Mouse (Mus musculus) lung, adult 2 months (tissue): Measurements from ENCODE around the gene Gm10024. TPM values are rescaled to one million over a fixed set of nuclear protein-coding genes. Genes with fewer than 3 reads are reported as not detected.
"Not testable (repeated sequence)": the region's sequence is repeated elsewhere in the genome, so short reads cannot be mapped to it uniquely, and the experiment has no call there.

Source experiments
- DNase-seq: peaks from one replicate; pipeline ENCODE4 v3.0.0; 2022
- H3K4me1 ChIP-seq: fragments of 200-500 bp; 2 replicates; pipeline ENCODE4 v1.6.1; 2011; ENCODE audit warnings: low read length; ENCODE audit not compliant: control insufficient read depth, insufficient read depth
- H3K4me3 ChIP-seq: fragments of 200-500 bp; replicated peaks from 2 replicates; pipeline ENCODE3; 2011; ENCODE audit warnings: low read depth, mild to moderate bottlenecking, control low read depth, low read length; ENCODE audit errors: extremely low read depth
- CTCF ChIP-seq: fragments of 200-500 bp; IDR thresholded peaks from 2 replicates; pipeline ENCODE4 v1.5.1; 2011; ENCODE audit warnings: mild to moderate bottlenecking, low read length, control low read depth; ENCODE audit not compliant: insufficient read depth
- POLR2A ChIP-seq: fragments of 200-500 bp; IDR thresholded peaks from 2 replicates; pipeline ENCODE4 v1.6.1; 2011; ENCODE audit warnings: low read depth, mild to moderate bottlenecking, control low read depth, low read length, borderline replicate concordance; ENCODE audit errors: extremely low read depth
- WGBS: fragments of 180-500 bp; shearing (Covaris S2); methylation state at CpG from one replicate; pipeline ENCODE4 v1.1.7; 2018; 5-methylcytosine and 5-hydroxymethylcytosine counted together
- polyA plus RNA-seq: library from polyadenylated mRNA; depleted of rRNA; stranded (reverse); fragments of >200 nt; gene quantifications from 2 replicates; pipeline ENCODE4 v1.2.3, GENCODE M21; 2012; rRNA removed

Gm10024 gene
- polyA plus RNA-seq, 1 experiment, result not detected

DNA sequence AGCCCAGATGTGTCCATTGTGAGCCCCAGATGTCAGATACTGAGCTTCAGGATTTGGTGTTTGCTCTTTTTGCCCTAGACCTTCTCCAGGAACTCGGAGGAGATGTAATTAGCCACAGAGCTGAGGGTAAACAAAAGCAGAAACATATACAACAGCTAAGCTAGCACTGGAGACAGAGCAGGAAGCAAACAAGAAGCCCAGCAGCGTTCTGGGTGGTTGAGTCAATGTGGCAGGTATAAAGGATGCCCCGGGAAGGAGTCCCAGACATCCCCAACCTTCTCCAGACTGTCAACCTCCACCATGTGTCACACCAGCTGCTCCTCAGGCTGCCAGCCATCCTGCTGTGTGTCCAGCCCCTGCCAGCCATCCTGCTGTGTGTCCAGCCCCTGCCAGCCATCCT, 14.9 kb downstream of the Gm10024 start, which contains the start of gene Gm10100:
Gm10100 (plus strand) TSS at position 301 of the 400 bp plus-strand sequence.
- Histone ChIP-seq H3K4me1 (no peaks in the 10 kb centered on the region), H3K4me3 (no peak within 1 kb of the TSS)
- no peak for DNase-seq
- WGBS, result 18% methylated on average over 3 of the region's 3 CpGs
- no peak for TF ChIP-seq POLR2A
- TF ChIP-seq CTCF, result no peak

DNA sequence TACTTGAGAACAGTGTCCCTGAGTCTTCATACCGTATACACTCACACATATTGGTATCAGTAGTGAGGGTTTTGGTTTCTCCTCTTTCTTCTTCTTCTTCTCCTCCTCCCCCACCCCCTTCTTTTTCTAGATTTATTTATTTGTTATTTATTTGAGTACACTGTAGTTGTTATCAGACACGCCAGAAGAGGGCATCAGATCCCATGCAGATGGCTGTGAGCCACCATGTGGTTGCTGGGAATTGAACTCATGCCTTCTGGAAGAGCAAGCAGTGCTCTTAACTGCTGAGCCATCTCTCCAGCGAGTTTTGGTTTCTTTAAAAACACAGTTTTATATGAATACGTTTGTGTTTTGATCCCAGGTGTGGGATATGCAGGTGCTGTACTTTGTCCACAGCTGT, 17.0 kb downstream of the Gm10024 start:
- WGBS, result 61% methylated on average over 4 of the region's 4 CpGs
- no peak for DNase-seq
- H3K4me1 ChIP-seq, result no peaks in the 10 kb centered on the region
- TF ChIP-seq CTCF, result no peak
- TF ChIP-seq POLR2A, result no peak
- no peak overlapping the region for H3K4me3 ChIP-seq

DNA sequence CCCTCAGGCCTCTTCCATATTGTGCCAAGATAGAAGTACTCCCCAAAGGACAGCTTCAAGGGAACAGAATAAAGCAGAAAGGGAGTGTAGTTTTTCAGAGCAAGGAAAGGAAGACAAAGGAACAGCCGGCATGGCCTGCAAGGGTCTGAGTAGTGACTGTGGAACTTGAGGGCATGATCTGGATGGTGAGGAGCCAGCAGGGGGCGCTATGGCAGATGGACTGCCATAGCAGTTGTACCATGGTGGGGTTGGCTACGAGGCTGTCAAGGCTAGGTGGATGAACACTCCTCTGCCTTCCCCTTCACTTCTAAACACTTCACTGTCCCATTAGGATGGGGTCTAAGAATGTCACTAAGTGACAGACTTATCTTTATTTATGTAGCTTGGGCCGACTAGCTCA, 18.0 kb downstream of the Gm10024 start:
- no peak overlapping the region for H3K4me3 ChIP-seq
- TF ChIP-seq CTCF (peak; percentile 37), POLR2A (no peak)
- H3K4me1 ChIP-seq, result no peaks in the 10 kb centered on the region
- 46% methylated on average over 4 of the region's 4 CpGs for WGBS
- DNase-seq, result no peak

DNA sequence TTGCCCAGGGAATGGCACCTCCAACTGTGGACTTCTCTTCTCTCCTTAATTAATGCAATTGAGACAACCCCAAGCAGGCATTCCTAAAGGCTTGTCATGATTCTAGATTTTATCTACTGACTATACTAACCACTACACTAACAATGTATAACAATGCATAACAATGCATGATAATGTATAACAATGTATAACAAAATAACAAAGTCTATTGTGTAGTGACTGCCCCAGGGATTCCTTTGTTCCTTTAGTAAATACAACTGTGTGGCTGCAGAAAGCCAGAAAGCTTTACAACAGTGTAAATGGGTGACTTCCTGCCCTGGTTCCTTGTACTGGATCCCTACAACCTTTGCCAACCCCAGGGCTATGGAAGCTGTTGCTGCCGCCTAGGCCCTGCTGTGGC, 24.7 kb downstream of the Gm10024 start:
- Histone ChIP-seq H3K4me3 (no peak overlapping the region), H3K4me1 (no peaks in the 10 kb centered on the region)
- DNase-seq, result no peak
- WGBS, result 88% methylated on average over 1 of the region's 1 CpGs
- TF ChIP-seq POLR2A (no peak), CTCF (no peak)

DNA sequence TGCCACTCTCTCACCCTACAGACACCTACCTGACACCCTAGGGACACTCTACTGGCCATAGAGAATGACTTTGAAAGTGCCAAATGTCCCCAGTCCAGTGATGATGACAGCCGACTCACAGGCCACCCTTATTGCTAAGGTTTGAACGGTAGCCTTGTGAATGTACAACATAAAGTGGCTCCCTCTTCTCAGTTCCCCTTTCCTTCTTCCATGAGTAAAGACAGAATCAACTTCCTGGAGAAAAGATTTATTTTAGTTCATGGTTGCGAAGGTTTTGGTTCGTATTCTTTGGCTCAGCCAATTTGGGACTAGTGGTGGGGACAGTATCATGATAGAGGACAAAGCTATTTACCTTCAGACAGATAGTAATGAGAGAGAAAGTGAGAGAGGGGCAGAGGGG, 27.7 kb downstream of the Gm10024 start:
- no peak for TF ChIP-seq CTCF
- no peak for TF ChIP-seq POLR2A
- no peak for DNase-seq
- no peaks in the 10 kb centered on the region for H3K4me1 ChIP-seq
- no peak overlapping the region for H3K4me3 ChIP-seq
- 77% methylated on average over 4 of the region's 4 CpGs for WGBS

DNA sequence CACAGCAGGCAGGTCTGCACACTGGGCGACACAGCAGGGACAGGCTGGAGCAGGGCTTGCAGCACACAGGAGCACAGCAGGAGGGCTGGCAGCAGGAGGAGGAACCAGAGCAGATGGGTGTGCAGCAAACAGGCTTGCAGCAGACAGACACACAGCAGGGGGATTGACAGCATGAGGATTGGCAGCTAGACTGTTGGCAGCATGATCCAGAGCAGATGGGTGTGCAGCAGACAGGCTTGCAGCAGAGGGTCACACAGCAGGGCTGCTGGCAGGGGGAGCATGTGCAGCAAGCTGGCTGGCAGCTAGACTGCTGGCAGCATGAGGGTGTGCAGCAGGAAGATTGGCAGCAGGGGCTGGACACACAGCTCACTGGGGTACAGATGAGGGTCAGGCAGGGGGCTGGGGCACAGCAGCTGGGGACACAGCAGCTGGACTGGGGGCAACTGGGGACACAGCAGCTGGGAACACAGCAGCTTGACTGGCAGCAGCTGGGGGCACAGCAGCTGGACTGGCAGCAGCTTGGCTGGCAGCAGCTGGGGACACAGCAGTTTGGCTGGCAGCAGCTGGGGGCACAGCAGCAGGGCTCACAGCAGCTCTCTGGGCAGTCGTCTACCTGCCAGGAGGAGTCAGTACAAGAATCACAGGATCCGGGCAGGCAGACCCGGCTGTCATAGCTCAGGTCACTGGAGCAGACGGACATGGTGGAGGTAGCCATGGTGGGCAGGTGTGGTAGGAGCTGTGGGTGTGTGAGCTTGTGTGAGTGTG, 30.8 kb downstream of the Gm10024 start, which contains the start of gene Gm18596:
Gm18596 (minus strand) TSS at position 715 of the 765 bp plus-strand sequence.
- not testable (repeated sequence) for H3K4me3 ChIP-seq, H3K4me1 ChIP-seq, DNase-seq
- 56% methylated on average over 5 of the region's 5 CpGs for WGBS

DNA sequence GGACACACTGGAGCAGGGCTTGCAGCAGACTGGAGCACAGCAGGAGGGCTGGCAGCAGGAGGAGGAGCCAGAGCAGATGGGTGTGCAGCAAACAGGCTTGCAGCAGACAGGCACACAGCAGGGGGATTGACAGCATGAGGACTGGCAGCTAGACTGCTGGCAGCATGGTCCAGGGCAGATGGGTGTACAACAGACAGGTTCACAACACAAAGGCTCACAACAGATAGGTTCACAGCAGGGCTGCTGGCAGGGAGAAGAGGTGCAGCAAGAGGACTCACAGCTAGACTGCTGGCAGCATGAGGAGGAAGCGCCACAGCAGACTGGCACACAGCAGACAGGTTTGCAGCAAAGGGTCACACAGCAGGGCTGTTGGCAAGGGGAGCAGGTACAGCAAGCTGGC, 39.4 kb downstream of the Gm10024 start:
- WGBS, result 80% methylated on average over 1 of the region's 1 CpGs
- not testable (repeated sequence) for DNase-seq, H3K4me3 ChIP-seq, H3K4me1 ChIP-seq

DNA sequence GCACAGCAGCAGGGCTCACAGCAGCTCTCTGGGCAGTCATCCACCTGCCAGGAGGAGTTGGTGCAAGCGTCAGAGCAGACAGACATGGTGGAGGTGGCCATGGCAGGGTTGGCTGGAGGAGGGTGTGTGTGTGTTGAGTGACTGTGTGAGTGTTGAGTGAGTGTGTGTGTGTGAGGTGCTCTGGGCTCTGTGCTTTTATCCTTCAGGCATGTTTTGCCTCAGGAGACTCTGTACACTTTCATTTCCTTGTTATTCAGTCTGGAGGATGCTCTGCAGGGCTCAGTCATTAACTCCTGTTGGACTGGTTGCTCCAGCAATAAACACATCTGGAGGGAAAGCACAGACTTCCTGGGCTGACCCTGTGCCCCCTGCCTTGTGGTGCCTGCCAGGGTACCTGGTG, 40.0 kb downstream of the Gm10024 start, which contains the start of gene Gm9736:
Gm9736 (minus strand) TSS at position 101 of the 400 bp plus-strand sequence.
- 63% methylated on average over 1 of the region's 1 CpGs for WGBS

DNA sequence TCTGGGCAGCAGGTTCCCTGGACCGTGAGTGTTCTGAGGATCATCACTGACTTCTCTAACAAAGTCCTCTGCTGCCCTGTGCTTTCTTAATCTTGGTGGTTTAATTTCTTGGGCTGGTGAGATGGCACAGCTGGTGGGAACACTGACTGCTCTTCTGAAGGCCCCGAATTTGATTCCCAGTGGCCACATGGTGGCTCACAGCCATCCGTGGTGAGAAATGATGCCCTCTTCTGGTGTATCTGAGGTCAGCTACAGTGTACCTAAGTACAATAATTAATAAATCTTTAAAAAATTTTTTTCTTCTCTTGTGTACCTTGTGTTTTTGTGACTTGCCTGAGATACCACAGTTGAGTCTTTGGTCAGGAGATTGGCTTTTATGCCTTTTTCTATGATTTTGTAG, 41.1 kb downstream of the Gm10024 start:
- H3K4me1 ChIP-seq, DNase-seq, H3K4me3 ChIP-seq: not testable (repeated sequence)
- WGBS, result 44% methylated on average over 3 of the region's 3 CpGs

More for the DNA sequence above, 40.0 kb downstream of the Gm10024 start, which contains the start of gene Gm9736:
- not testable (repeated sequence) for H3K4me1 ChIP-seq, DNase-seq, H3K4me3 ChIP-seq

DNA sequence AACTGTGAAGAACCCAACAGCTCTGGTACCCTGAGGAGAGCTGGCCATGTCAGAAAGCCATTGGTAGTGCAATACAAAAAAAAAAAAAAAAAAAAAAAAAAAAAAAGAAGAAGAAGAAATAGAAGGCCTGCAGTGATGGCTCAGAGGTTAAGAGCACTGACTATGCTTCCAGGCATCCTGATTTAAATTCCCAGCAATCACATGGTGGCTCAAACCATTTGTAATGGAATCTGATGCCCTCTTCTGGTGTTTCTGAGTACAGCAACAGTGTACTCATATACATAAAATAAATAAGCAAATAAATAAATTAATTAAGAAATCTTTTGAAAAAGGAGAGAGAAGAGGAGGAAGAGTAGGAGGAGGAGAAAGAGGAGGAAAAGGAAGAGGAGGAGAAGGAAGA, 42.2 kb downstream of the Gm10024 start:
- Histone ChIP-seq H3K4me1 (no peaks in the 10 kb centered on the region), H3K4me3 (no peak overlapping the region)
- TF ChIP-seq POLR2A (no peak), CTCF (no peak)
- DNase-seq, result no peak

DNA sequence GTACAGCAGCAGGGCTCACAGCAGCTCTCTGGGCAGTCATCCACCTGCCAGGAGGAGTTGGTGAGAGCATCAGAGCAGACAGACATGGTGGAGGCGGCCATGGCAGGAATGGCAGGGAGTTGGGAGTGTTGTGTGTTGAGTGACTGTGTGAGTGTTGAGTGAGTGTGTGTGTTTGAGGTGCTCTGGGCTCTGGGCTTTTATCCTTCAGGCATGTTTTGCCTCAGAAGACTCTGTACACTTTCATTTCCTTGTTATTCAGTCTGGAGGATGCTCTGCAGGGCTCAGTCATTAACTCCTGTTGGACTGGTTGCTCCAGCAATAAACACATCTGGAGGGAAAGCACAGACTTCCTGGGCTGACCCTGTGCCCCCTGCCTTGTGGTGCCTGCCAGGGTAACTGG, 48.3 kb downstream of the Gm10024 start, which contains the start of gene Gm3233:
Gm3233 (minus strand) TSS at position 101 of the 400 bp plus-strand sequence.
- not testable (repeated sequence) for H3K4me3 ChIP-seq, DNase-seq, H3K4me1 ChIP-seq
- WGBS, result no CpG with 5 or more reads among the region's 1 CpGs

Other genes with a start within 250 kb of the Gm10024 start
- 24.6 and 24.7 TPM in 2 replicates for gene Fam207a, start 195.7 kb upstream of the Gm10024 start, polyA plus RNA-seq
- 69.9 and 91.7 TPM in 2 replicates for gene Itgb2, start 181.2 kb upstream of the Gm10024 start, polyA plus RNA-seq
- 199 and 223 TPM in 2 replicates for gene Pttg1ip, start 129.7 kb upstream of the Gm10024 start, polyA plus RNA-seq
- 201 and 261 TPM in 2 replicates for gene Sumo3, start 105.4 kb upstream of the Gm10024 start, polyA plus RNA-seq
- gene Gm49325, start 105.3 kb upstream of the Gm10024 start, polyA plus RNA-seq, result not detected in 2 replicates
- gene Ube2g2, start 89.2 kb upstream of the Gm10024 start, polyA plus RNA-seq, result 41.6 and 54.2 TPM in 2 replicates
- 0.06 and 0.43 TPM in 2 replicates for gene Tspear, start 24.9 kb upstream of the Gm10024 start, polyA plus RNA-seq
- not detected in 2 replicates for gene Gm19402, start 20.7 kb upstream of the Gm10024 start, polyA plus RNA-seq
- not detected in 2 replicates for gene Gm9508, start 14.2 kb upstream of the Gm10024 start, polyA plus RNA-seq
- gene Gm10272, start 4.8 kb upstream of the Gm10024 start, polyA plus RNA-seq, result not detected in 2 replicates
- gene Gm10142, start 4.3 kb downstream of the Gm10024 start, polyA plus RNA-seq, result 1.4 TPM in 1 of 2 replicates, not detected in the other
- 0.86 TPM in 1 of 2 replicates, not detected in the other for gene Krtap12-1, start 9.1 kb downstream of the Gm10024 start, polyA plus RNA-seq
- not detected in 2 replicates for gene Gm10100, start 15.0 kb downstream of the Gm10024 start, polyA plus RNA-seq
- gene Gm18596, start 31.2 kb downstream of the Gm10024 start, polyA plus RNA-seq, result not detected in 2 replicates
- gene Gm9736, start 39.9 kb downstream of the Gm10024 start, polyA plus RNA-seq, result not detected in 2 replicates
- not detected in 2 replicates for gene Gm3233, start 48.2 kb downstream of the Gm10024 start, polyA plus RNA-seq
- not detected in 2 replicates for gene Gm3238, start 59.9 kb downstream of the Gm10024 start, polyA plus RNA-seq
- not detected in 2 replicates for gene Gm7138, start 65.5 kb downstream of the Gm10024 start, polyA plus RNA-seq
- gene Gm3250, start 71.1 kb downstream of the Gm10024 start, polyA plus RNA-seq, result not detected in 2 replicates
- gene Gm7137, start 76.7 kb downstream of the Gm10024 start, polyA plus RNA-seq, result not detected in 2 replicates
- not detected in 2 replicates for gene Gm9639, start 83.6 kb downstream of the Gm10024 start, polyA plus RNA-seq
- not detected in 2 replicates for gene Gm19668, start 87.7 kb downstream of the Gm10024 start, polyA plus RNA-seq
- not detected in 2 replicates for gene Gm9507, start 100.4 kb downstream of the Gm10024 start, polyA plus RNA-seq
- gene Gm2696, start 103.2 kb downstream of the Gm10024 start, polyA plus RNA-seq, result not detected in 2 replicates
- gene Krtap10-4, start 115.6 kb downstream of the Gm10024 start, polyA plus RNA-seq, result not detected in 2 replicates
- gene Krtap10-10, start 124.5 kb downstream of the Gm10024 start, polyA plus RNA-seq, result not detected in 2 replicates
- gene Gm36176, start 135.3 kb downstream of the Gm10024 start, polyA plus RNA-seq, result not detected in 2 replicates
- not detected in 2 replicates for gene Gm10318, start 141.4 kb downstream of the Gm10024 start, polyA plus RNA-seq
- gene Gm3285, start 150.5 kb downstream of the Gm10024 start, polyA plus RNA-seq, result not detected in 2 replicates
- gene Lrrc3, start 191.1 kb downstream of the Gm10024 start, polyA plus RNA-seq, result 0.77 and 0.93 TPM in 2 replicates